Mouse (Mus musculus): ENCODE data around the gene Pecam1.
"Not testable (repeated sequence)": the region's sequence is repeated elsewhere in the genome, so short reads cannot be mapped to it uniquely, and the experiment has no call there.

Gene Pecam1

GRCm38 (mm10) chr11:106750121-106750751 is at the start of gene Pecam1:
Gene Pecam1 (minus strand): TSS chr11:106750628.
- DNase-seq (ENCODE audit: low spot score in 2 of 2), result no peak

DNA sequence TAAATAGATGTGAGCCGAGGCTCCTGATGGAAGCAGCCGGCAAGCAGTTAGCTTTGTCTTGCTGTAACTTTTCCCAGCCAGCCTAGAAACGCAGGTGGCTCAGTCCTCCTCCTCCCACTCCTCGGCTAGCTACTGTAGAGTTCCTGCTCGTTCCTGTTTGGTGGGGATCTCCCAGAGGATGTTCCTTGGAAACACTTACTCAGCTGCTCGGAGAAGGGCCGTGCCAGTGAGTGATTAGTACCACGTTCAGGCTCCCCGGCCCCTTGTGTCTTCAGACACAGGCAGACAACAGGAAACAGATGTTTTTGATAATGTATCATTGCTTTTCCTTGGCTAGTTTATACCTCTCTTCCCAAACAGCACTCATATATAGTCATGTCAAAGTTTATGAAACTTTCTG is 45.3 kb upstream of the Pecam1 start:
- no peak for DNase-seq (ENCODE audit: low spot score in 2 of 2)

DNA sequence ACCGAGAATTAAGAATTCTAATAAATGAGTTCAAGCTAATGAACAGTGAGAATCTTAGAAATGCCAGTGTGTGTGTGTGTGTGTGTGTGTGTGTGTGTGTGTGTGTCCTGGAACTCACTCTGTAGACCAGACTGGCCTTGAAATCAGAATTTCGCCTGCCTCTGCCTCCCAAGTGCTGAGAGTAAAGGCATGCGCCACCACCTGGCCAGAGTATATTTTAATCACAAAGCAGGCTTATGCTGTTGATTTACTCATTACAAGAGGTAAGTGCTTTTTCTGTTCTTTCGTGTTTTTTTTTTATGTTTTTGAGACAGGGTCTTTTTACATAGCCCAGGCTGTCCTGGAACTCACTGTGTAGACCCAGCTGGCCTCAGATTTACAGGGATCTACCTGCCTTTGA is 43.4 kb upstream of the Pecam1 start:
- DNase-seq (ENCODE audit: low spot score in 2 of 2), result no peak

DNA sequence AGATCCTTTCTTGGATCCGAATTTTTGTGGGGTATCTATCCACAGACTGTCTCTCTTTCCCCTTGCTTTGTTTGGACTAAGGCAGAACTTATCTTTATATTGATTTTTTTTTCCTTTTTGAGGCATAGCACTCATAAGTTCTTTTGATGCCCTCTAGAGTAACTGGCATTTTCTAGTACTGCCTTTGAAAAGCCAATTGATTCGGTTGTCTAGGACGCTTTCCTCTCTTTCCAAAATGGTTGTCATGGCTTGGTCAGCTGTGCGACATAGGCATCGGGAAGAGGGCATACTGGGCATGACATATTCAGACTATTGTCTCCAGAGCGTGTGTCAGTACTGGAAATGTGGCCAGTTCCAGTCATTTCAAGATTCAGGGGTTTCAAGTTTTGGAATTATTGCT is 39.2 kb upstream of the Pecam1 start:
- DNase-seq (ENCODE audit: low spot score in 2 of 2), result no peak

GRCm38 (mm10) chr11:106788775-106789459 is 38.5 kb upstream of the Pecam1 start, which contains the start of the genes Ddx5 and Cep95:
Gene Ddx5 (minus strand): TSS chr11:106789185.
Gene Cep95 (plus strand): TSS chr11:106789252.
- peak; percentile 86 to 95 for DNase-seq (ENCODE audit: low spot score in 2 of 2)

GRCm38 (mm10) chr11:106788026-106788774 is 37.8 kb upstream of the Pecam1 start:
- DNase-seq (ENCODE audit: low spot score in 2 of 2), result peak; percentile 98 to 100

DNA sequence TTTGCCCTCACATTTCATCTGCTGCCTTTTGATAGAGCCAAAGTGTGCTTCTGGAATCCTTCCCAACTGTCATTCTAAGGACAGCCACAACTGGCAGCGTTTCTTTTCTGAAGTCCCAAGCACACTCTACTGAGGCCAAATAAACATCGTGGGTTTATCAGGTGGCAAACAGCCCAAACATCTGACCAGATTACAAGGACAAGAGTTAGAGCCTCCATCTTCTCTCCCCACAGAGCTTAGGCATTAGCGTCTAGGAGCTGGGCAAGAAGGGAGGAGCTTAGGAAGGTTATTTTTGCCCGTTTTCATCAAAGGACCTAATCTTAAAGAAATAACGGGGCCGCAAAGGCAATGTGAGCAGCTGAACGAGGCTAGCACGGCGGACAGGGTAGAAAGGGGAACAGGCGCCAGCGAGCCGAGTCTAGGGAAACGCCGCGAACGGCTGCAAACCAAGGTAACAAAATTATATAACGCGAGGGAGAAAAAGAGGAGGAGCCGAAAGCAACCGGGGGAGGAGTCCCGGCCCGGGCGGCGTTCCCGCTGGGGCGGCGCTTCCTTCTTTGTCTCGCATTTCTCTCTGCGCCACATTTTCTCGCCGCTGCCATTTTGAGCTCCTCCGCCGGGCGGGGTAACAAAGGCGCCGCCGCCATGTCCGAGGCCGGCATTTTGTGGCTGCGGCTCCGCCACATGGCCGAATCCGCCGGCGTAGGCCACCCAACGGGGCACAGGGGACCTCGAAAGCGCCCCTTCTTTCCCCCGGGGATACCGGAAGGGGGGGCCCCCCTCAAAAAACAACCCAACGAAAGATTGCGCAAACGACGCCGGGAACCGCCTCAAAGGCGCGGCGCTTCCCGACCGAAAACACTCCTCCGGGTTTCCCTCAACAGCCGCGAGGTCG is 37.0 kb upstream of the Pecam1 start:
- DNase-seq (ENCODE audit: low spot score in 2 of 2), result peak; percentile 71 to 87

DNA sequence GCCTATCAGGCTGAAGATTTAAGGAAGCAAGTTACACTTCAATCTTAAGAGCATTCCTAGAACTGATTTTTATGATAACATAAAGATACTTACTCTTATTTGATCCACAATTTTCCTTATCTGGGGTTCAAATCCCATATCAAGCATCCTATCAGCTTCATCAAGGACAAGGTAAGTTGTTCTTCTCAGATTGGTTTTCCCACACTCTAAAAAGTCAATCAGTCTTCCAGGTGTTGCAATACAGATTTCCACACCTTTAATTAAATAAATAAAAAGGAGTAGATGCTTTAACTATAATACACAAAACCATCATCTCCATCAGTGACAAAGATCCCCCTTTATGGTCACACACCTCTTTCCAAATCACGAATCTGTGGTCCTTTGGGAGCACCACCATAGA is 34.6 kb upstream of the Pecam1 start:
- no peak for DNase-seq (ENCODE audit: low spot score in 2 of 2)

- DNase-seq (ENCODE audit: low spot score in 2 of 2), result no peak
These were observed 34.0 kb upstream of the Pecam1 start for GRCm38 (mm10) chr11:106784476-106784875.

DNA sequence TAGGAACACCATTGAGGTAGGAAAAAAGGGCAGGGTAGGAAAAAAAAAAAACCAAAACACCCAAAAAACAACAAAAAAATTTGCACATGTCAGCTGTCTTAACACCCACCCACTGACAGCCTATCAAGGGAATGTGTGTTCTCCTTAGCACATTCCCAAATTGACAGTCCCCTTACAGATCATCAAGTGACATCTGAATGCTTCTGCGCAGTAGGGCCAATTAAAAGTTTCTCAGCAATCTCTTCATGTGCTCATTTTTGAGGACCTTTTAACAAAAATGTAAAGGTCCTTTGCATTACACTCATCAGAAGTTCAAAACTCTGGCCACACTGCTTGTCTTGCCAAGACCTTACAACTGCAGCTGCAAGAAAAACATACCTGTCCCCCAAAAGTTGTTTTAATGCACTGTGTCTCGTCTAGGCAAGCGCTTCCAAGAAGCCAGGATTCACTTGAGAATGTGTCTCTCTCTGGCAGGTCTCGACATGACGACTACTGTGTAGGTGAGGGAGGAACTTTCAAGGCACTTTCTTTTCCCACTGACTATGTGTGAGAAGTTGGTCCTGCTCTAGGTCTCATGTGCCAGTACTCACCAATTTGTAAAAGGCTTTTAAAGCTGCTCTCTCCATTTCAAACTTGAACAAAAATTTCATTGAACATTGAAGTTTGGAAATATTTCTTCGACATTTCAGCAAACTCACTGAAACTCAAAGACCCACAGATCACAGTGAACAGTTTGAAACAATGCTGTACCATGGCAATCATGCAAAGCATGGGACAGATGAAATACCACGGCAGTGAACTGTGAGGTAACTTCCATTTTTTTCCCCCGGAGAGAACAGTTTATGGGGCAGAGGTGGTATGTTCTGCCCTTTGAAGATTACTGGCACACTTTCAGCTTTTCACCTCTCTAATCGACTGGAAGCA is 32.7 kb upstream of the Pecam1 start:
- no peak for DNase-seq (ENCODE audit: low spot score in 2 of 2)

GRCm38 (mm10) chr11:106782271-106782670 is 31.8 kb upstream of the Pecam1 start:
- DNase-seq (ENCODE audit: low spot score in 2 of 2), result not testable (repeated sequence)

- no peak for DNase-seq (ENCODE audit: low spot score in 2 of 2)
These were observed 30.3 kb upstream of the Pecam1 start for GRCm38 (mm10) chr11:106780590-106781220.

DNA sequence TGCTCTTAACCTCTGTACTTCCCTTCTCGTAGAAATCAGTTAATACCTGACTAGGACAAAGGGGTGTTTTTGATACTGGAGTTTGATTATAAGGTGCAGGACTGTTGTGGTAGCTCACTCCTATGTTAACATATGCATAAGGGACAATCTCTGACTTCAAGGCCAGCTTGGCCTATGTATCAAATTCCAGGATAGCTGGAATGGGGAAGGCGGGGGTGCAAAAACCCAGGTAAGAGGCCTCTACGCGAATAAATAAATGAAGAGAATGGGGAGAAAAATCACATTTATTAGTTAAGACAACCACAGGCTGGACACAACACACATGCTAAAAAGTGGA is 29.6 kb upstream of the Pecam1 start:
- DNase-seq (ENCODE audit: low spot score in 2 of 2), result no peak

- peak; percentile 70 to 86 for DNase-seq (ENCODE audit: low spot score in 2 of 2)
These were observed 29.1 kb upstream of the Pecam1 start, which contains the start of gene Polg2 for GRCm38 (mm10) chr11:106779388-106780088. Gene Polg2 (minus strand): TSS chr11:106779537.

- no peak for DNase-seq (ENCODE audit: low spot score in 2 of 2)
These were observed 28.4 kb upstream of the Pecam1 start for GRCm38 (mm10) chr11:106778589-106779387.

DNA sequence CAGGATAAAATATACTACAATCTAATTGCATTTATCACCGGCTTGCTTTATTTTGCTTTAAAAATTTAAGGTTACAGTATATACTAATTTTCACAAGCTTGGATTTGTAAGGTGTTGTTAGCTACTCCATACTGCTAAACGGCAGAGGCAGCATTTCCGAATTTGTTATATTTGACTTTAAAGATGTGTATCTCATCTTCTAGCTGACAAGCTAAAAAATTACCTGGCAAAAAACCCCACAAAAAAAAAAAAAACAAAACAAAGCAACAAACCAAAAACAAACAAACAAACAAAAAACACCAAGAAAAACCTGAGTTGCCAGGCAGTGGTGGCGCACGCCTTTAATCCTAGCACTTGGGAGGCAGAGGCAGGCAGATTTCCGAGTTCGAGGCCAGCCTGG is 27.7 kb upstream of the Pecam1 start:
- DNase-seq (ENCODE audit: low spot score in 2 of 2), result no peak

DNA sequence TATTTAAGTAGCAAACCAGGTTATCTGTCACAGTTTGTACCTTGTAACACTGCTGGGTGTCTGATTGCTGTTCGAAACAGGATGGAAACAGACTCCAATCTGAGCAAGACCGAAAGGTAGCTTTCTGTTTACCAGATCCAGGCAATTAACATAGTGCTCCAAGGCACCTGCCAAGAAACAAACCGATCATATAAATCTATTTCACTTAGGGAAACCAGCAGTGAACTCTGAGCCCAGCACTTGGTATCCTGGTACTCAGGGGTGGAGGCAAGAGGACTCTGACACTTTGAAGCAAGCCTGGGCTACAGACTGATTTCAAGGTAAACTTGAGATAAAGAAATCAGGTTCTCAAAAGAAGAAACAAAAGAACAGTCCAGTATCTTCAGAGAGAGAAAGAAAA is 27.0 kb upstream of the Pecam1 start:
- DNase-seq (ENCODE audit: low spot score in 2 of 2), result no peak

GRCm38 (mm10) chr11:106776960-106777359 is 26.5 kb upstream of the Pecam1 start:
- DNase-seq (ENCODE audit: low spot score in 2 of 2), result no peak

- no peak for DNase-seq (ENCODE audit: low spot score in 2 of 2)
These were observed 22.6 kb upstream of the Pecam1 start for GRCm38 (mm10) chr11:106773061-106773460.

Data from cerebellum, postnatal 4 days (tissue).